Mouse (Mus musculus) thymus, postnatal 10 days (tissue): Measurements from ENCODE around the gene Antxr2.

Experiments
- DNase-seq, 2 experiments: peaks; one replicate each; pipeline ENCODE4 v3.0.0; 2021; ENCODE audit warnings: low spot score in 2 of 2

Gene Antxr2

GRCm38 (mm10) chr5:97995881-97996280, 35.0 kb downstream of the Antxr2 start:
- DNase-seq: no peak

GRCm38 (mm10) chr5:97986656-97987294, 44.1 kb downstream of the Antxr2 start:
- no peak for DNase-seq

GRCm38 (mm10) chr5:97983375-97983774, 47.5 kb downstream of the Antxr2 start:
- DNase-seq: peak; percentile 63 to 66

DNA sequence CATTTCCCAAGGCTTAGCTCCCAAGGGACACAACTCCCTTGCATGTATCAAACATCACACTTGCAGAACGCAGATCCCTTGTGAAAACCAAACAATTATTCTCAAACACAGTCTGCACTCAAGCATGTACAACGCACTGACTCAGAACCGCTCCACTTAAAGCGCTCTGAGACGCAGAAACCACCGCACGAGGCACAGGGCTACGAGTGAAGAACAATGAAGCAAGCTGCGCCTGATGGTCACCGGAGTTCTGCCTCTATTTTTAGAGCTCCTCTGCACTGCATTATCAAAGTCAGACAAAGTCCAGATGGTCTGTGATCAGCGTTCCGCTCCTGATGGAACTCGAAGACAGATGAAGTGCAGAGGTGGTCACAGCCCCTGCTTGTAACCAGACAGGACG, 50.4 kb downstream of the Antxr2 start:
- no peak for DNase-seq

DNA sequence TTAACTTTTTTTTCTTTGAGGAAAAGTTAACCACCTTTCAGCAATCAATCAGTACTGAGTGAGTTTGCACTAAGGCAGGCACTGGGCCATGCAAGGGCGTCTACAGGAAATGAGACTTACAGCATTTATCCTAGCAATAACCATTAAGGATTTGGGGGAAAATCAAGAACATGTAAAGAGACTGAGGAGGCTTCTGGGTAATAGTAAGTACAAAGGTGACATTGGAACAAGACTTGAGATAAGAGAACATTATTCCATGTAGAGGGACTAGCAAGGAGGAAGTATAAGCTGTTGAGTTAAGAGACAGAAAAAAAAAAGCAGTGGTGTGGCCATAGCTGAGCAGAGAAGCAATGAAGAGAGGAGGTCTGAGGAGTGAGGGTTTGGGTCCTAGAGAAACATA, 57.5 kb downstream of the Antxr2 start:
- no peak for DNase-seq

GRCm38 (mm10) chr5:97972029-97972428, 58.8 kb downstream of the Antxr2 start:
- no peak for DNase-seq

GRCm38 (mm10) chr5:97971236-97971635, 59.6 kb downstream of the Antxr2 start:
- DNase-seq: no peak

GRCm38 (mm10) chr5:97967044-97967443, 63.8 kb downstream of the Antxr2 start:
- no peak for DNase-seq

DNA sequence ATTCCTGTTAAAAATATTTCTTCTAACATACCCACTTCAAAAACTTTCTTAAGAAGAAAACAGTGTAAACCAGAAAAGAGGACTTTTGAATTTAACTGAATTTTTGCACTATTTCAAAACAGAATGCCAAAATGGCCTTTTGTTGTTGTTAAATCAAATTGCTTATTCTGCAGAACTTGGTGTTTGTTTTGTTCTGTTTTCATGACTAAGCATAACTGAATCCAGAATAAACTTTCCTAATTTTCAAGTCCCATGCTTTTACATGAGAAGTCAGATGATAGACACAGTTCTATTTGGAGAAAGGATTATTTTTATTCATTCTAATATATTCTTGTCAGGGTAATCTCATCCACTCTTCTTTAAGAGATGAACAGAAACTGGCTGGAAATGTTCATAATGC, 64.7 kb downstream of the Antxr2 start:
- no peak for DNase-seq

- DNase-seq: no peak
Observed at GRCm38 (mm10) chr5:97964444-97964843, 66.4 kb downstream of the Antxr2 start.

GRCm38 (mm10) chr5:97962512-97962911, 68.3 kb downstream of the Antxr2 start:
- DNase-seq: no peak

- DNase-seq: no peak
Observed at GRCm38 (mm10) chr5:97961786-97962185, 69.1 kb downstream of the Antxr2 start.

- no peak for DNase-seq
Observed at GRCm38 (mm10) chr5:97959651-97960050, 71.2 kb downstream of the Antxr2 start.

GRCm38 (mm10) chr5:97959010-97959409, 71.8 kb downstream of the Antxr2 start:
- DNase-seq: no peak

- no peak for DNase-seq
Observed at GRCm38 (mm10) chr5:97957501-97957900, 73.3 kb downstream of the Antxr2 start.

GRCm38 (mm10) chr5:97954193-97954772, 76.6 kb downstream of the Antxr2 start:
- DNase-seq: no peak

GRCm38 (mm10) chr5:97953241-97953920, 77.5 kb downstream of the Antxr2 start:
- no peak for DNase-seq

DNA sequence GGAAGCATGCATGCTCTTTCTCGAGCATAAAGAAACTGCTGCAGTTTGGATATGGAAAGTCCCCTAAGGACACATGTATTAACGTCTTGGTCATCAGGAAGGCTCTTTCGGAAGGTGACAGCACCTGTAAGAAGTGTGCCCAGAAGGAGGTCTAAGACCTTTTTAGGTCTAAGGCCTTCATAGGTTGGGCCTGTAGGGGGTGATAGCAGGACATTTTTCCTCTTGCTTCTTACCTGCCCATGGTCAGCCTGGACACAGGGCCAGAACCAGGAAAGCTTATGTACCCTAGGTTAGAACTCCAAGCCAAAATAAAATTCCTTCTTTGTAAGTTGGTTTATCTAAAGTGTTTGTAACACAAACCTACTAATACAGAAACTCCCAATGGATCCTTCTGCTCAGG, 83.6 kb downstream of the Antxr2 start:
- DNase-seq: no peak

GRCm38 (mm10) chr5:97946236-97946635, 84.6 kb downstream of the Antxr2 start:
- peak in 1 of 2 experiments; percentile 21 for DNase-seq

DNA sequence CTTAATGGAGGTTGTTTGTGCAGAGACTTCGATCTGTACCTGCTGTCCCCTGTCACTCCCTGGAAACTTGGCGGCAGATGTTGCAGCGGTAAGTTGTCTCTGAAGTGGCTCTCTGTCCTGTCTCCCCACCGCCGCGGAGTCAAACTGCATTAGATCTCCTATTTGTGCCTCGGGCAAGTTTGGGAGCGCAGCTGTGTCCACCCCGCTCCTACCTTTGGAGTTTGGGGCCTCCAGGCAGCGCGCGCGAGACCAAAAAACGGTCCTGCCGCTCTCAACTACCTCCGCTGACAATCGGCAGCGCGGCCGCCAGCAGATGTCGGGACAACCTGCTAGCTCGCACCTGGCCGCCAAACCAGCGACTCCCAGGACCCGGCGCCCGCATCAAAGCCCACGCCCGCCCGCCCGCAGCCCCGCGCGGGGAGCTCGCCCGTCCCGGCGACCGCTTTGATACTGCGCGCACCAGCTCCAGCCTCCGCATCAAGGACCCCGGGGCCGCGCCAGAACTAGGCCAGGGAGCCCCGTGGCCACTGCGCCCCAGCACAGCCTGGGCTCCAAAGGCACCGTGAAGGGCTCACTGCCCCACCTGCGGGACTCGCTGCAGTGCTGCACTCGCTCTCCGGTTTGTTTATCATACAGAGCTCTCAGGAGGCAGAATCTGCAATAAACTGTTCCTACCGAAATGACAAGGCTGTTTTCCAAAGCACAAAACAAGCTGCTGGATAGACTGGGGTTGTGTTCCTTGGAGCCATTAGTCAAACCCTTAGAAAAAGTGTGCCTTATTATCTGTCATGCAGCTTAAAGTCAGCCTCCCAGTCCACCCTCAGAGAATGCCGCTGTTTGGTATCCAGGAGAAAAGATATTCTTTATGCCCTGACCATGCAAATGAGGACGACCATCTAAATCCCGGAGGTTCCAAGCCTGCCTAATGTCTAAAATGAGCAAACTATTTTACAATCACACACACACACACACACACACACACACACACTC, 95.4 kb downstream of the Antxr2 start:
- peak; percentile 59 to 64 for DNase-seq

DNA sequence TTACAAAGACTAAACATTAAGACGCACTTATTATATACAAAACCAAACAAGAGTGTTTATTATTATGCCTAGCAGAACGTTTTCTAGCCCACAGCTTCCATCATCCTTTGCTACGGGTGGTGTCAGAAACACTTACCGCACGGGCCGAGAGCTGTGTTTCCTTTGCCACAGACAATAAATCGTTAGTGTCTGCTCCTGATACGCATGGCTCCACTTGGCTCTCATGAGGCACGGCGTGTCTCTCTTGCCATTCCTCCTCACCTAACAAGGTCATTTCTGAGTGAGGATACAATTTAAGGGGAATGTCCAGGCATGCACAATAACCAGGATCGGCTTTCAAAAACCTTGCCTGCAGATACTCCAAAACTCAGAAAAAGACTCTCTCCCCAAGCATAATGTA, 113.2 kb downstream of the Antxr2 start:
- no peak for DNase-seq

DNA sequence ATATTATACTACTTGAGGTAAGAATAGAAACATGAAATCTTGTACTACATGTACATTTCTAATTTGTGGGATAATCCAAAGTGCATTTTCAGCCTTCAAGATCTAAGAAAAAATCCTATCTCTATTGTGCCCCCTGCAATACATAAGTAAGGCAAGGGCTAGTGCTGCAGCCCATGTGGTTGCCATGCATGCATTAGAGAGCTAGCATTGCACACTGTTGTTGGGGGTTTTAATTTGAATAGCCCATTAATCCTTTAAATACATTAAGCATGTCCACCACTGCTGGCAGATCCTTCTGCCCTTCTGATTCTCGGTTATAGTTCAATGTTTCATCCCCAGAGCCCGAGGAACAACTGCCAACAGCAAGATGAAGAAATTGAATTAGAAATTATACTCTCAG, 116.0 kb downstream of the Antxr2 start:
- DNase-seq: no peak
